Mouse (Mus musculus) lung, embryonic 15.5 days (tissue): ENCODE data around the gene Coq4. TPM values are rescaled to one million over a fixed set of nuclear protein-coding genes. Genes with fewer than 3 reads are reported as not detected.

Experiments used
- ATAC-seq: fragments of 200-750 bp; cut with Nextera tagmentation; 2 replicates; pipeline ENCODE4 v1.8.0; 2017; ENCODE audit warnings: moderate number of reproducible peaks, borderline replicate concordance; ENCODE audit not compliant: low FRiP score, low TSS enrichment; ENCODE audit errors: extremely low read depth
- H3K27ac ChIP-seq: fragments of 300-500 bp; sonication (generic); 2 replicates; pipeline ENCODE4 v1.5.1; 2015; ENCODE audit warnings: moderate library complexity, mild to moderate bottlenecking, inconsistent platforms
- H3K27me3 ChIP-seq: fragments of 300-500 bp; sonication (generic); 2 replicates; pipeline ENCODE4 v1.6.1; 2015; ENCODE audit warnings: inconsistent platforms
- H3K36me3 ChIP-seq: fragments of 300-500 bp; sonication (generic); 2 replicates; pipeline ENCODE4 v1.6.1; 2015; ENCODE audit warnings: inconsistent platforms
- H3K4me1 ChIP-seq: fragments of 300-500 bp; sonication (generic); 2 replicates; pipeline ENCODE4 v1.6.1; 2015; ENCODE audit warnings: inconsistent platforms
- H3K4me2 ChIP-seq: fragments of 300-500 bp; sonication (generic); 2 replicates; pipeline ENCODE4 v1.6.1; 2015; ENCODE audit warnings: inconsistent platforms, mild to moderate bottlenecking, moderate library complexity
- H3K4me3 ChIP-seq: fragments of 300-500 bp; sonication (generic); 2 replicates; pipeline ENCODE4 v1.5.1; 2015; ENCODE audit warnings: mild to moderate bottlenecking, inconsistent platforms
- H3K9ac ChIP-seq: fragments of 300-500 bp; sonication (generic); 2 replicates; pipeline ENCODE4 v1.6.1; 2015; ENCODE audit warnings: inconsistent platforms
- H3K9me3 ChIP-seq: fragments of 300-500 bp; sonication (generic); 2 replicates; pipeline ENCODE4 v1.6.1; 2016; ENCODE audit warnings: inconsistent platforms
- WGBS: fragments of 180-500 bp; shearing (Covaris S2); methylation state at CpG from one replicate; pipeline ENCODE4 v1.1.7; 2015; 5-methylcytosine and 5-hydroxymethylcytosine counted together
- polyA plus RNA-seq: library from polyadenylated mRNA; unstranded; fragments of >200 nt; fragmentation: Nextera tagmentation; extraction: Ambion mirVana; gene quantifications from 2 replicates; pipeline ENCODE4 v1.2.1, GENCODE M21; 2015

Gene Coq4
- polyA plus RNA-seq, 1 experiment from 2014 or later, result 30.3 TPM

- no peak overlapping the region for H3K4me2 ChIP-seq
- no peaks in the 10 kb centered on the region for H3K9me3 ChIP-seq
- 92% methylated on average over 5 of the region's 5 CpGs for WGBS
- H3K27me3 ChIP-seq, result no peaks in the 10 kb centered on the region
- H3K36me3 ChIP-seq, result peaks cover 15% of the 10 kb centered on the region
- H3K27ac ChIP-seq, result no peak overlapping the region
- no peak overlapping the region for H3K4me3 ChIP-seq
- no peak overlapping the region for H3K9ac ChIP-seq
- no peak for ATAC-seq
- H3K4me1 ChIP-seq, result 0 out of 2 replicates have a peak, but pooled peaks cover 2% of the 10 kb centered on the region
These were observed 46.5 kb downstream of the Coq4 start for GRCm38 (mm10) chr2:29833796-29834195.

- Histone ChIP-seq H3K27ac (no peak overlapping the region), H3K9ac (no peak overlapping the region), H3K4me1 (no peaks in the 10 kb centered on the region), H3K9me3 (no peaks in the 10 kb centered on the region), H3K27me3 (no peaks in the 10 kb centered on the region), H3K4me2 (no peak overlapping the region), H3K4me3 (no peak overlapping the region), H3K36me3 (peaks cover 15% of the 10 kb centered on the region)
- ATAC-seq, result no peak
- WGBS, result 75% methylated on average over 2 of the region's 2 CpGs
These were observed 48.2 kb downstream of the Coq4 start for GRCm38 (mm10) chr2:29835391-29835899.

GRCm38 (mm10) chr2:29839460-29839859 lies 52.2 kb downstream of the Coq4 start:
- Histone ChIP-seq H3K27me3 (peaks cover 17% of the 10 kb centered on the region), H3K9me3 (no peaks in the 10 kb centered on the region), H3K4me3 (no peak overlapping the region), H3K4me2 (no peak overlapping the region), H3K36me3 (peaks cover 32% of the 10 kb centered on the region), H3K4me1 (no peaks in the 10 kb centered on the region), H3K27ac (no peak overlapping the region), H3K9ac (no peak overlapping the region)
- 48% methylated on average over 4 of the region's 4 CpGs for WGBS
- ATAC-seq, result 0 out of 2 replicates have a peak, but pooled peaks have one; percentile 13

GRCm38 (mm10) chr2:29843231-29844105 lies 56.2 kb downstream of the Coq4 start:
- peaks cover 57% of the 10 kb centered on the region for H3K27me3 ChIP-seq
- peaks cover 30% of the 10 kb centered on the region for H3K36me3 ChIP-seq
- no peaks in the 10 kb centered on the region for H3K9me3 ChIP-seq
- no peak overlapping the region for H3K9ac ChIP-seq
- no peak overlapping the region for H3K27ac ChIP-seq
- WGBS, result 76% methylated on average over 9 of the region's 9 CpGs
- H3K4me3 ChIP-seq, result no peak overlapping the region
- no peak overlapping the region for H3K4me2 ChIP-seq
- H3K4me1 ChIP-seq, result peaks cover 4% of the 10 kb centered on the region; the same call in 1 of the 2 replicates
- ATAC-seq, result no peak

GRCm38 (mm10) chr2:29844115-29844514 lies 56.8 kb downstream of the Coq4 start:
- WGBS, result 94% methylated on average over 2 of the region's 2 CpGs
- Histone ChIP-seq H3K4me1 (peaks cover 4% of the 10 kb centered on the region; the same call in 1 of the 2 replicates), H3K9me3 (no peaks in the 10 kb centered on the region), H3K27ac (no peak overlapping the region), H3K27me3 (peaks cover 59% of the 10 kb centered on the region), H3K9ac (no peak overlapping the region), H3K4me3 (no peak overlapping the region), H3K36me3 (peaks cover 30% of the 10 kb centered on the region), H3K4me2 (no peak overlapping the region)
- ATAC-seq, result no peak

GRCm38 (mm10) chr2:29844661-29845060 lies 57.4 kb downstream of the Coq4 start:
- peaks cover 59% of the 10 kb centered on the region for H3K27me3 ChIP-seq
- H3K4me2 ChIP-seq, result no peak overlapping the region
- no peak overlapping the region for H3K4me3 ChIP-seq
- WGBS, result 25% methylated on average over 3 of the region's 3 CpGs
- H3K36me3 ChIP-seq, result peaks cover 30% of the 10 kb centered on the region
- H3K9me3 ChIP-seq, result no peaks in the 10 kb centered on the region
- ATAC-seq, result no peak
- no peak overlapping the region for H3K27ac ChIP-seq
- H3K4me1 ChIP-seq, result peaks cover 4% of the 10 kb centered on the region; the same call in 1 of the 2 replicates
- H3K9ac ChIP-seq, result no peak overlapping the region

- Histone ChIP-seq H3K9me3 (no peaks in the 10 kb centered on the region), H3K27ac (no peak overlapping the region), H3K36me3 (peaks cover 30% of the 10 kb centered on the region), H3K4me1 (peaks cover 4% of the 10 kb centered on the region; the same call in 1 of the 2 replicates), H3K4me3 (no peak overlapping the region), H3K4me2 (0 out of 2 replicates have a peak overlapping the region, but pooled peaks have one; percentile 17), H3K27me3 (peaks cover 59% of the 10 kb centered on the region), H3K9ac (no peak overlapping the region)
- ATAC-seq, result no peak
- 21% methylated on average over 25 of the region's 25 CpGs for WGBS
These were observed 58.3 kb downstream of the Coq4 start for GRCm38 (mm10) chr2:29845636-29846035.

- Histone ChIP-seq H3K4me1 (peaks cover 4% of the 10 kb centered on the region; the same call in 1 of the 2 replicates), H3K27me3 (peaks cover 59% of the 10 kb centered on the region), H3K36me3 (peaks cover 27% of the 10 kb centered on the region), H3K4me2 (peak overlapping the region; percentile 17; the same call in 1 of the 2 replicates), H3K9me3 (no peaks in the 10 kb centered on the region), H3K9ac (no peak overlapping the region), H3K27ac (no peak overlapping the region), H3K4me3 (no peak overlapping the region; the same call in 1 of the 2 replicates)
- no peak for ATAC-seq
- 14% methylated on average over 47 of the region's 47 CpGs for WGBS
These were observed 59.0 kb downstream of the Coq4 start for GRCm38 (mm10) chr2:29846061-29846853.

- H3K4me3 ChIP-seq, result no peak overlapping the region
- H3K27ac ChIP-seq, result no peak overlapping the region
- H3K36me3 ChIP-seq, result peaks cover 22% of the 10 kb centered on the region
- H3K27me3 ChIP-seq, result peaks cover 59% of the 10 kb centered on the region
- no peak overlapping the region for H3K4me2 ChIP-seq
- H3K9ac ChIP-seq, result no peak overlapping the region
- ATAC-seq, result no peak
- H3K9me3 ChIP-seq, result no peaks in the 10 kb centered on the region
- 45% methylated on average over 3 of the region's 3 CpGs for WGBS
- peaks cover 4% of the 10 kb centered on the region; the same call in 1 of the 2 replicates for H3K4me1 ChIP-seq
These were observed 59.6 kb downstream of the Coq4 start for GRCm38 (mm10) chr2:29846911-29847310.
